Comparison of ENCODE assay signal across 21 mouse cellular contexts in the genomic region with DNA sequence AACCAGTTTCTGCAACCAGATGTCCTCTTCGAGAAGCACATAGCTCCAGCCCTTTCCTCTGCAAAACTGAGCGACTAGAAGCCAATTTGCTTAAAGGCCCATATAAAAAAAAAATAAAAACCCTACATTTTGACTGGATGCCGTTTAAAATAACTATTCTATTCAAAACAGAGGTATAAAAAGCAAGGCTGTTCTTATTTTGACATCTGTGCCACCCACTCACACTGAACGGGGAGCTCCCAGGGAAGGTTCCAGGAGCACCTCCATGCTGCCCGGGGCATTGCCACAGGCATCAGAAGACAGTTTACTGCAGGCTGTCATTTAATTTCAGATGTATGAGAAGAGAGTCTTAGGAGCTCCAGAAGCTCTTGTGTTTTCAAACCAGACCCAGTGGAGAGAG. TPM values are rescaled to one million over a fixed set of nuclear protein-coding genes. Genes with fewer than 3 reads are reported as not detected.
DNase-seq lines count a peak whose midpoint lies in the region; ATAC-seq and TF ChIP-seq lines count a peak whose summit lies in the region.
"Had no signal": no experiment of that assay in that cellular context is flagged by ENCODE, and none has a peak within 500 bp of the region (broad histone marks: within the 10 kb centered on the region; RNA-seq: fewer than 3 reads in every experiment).

No protein-coding gene starts in this region.

- DNase-seq in frontal cortex, postnatal 25 days (ENCODE audit: low spot score in 2 of 2) = no peak
- peak in 1 of 2 experiments; percentile 37 for DNase-seq in layer of hippocampus, adult 2 months (ENCODE audit: low spot score in 2 of 2)
- DNase-seq in layer of hippocampus, postnatal 10 days (ENCODE audit: low spot score in 2 of 2) = no peak
- peak; percentile 33 to 37 for DNase-seq in left cerebral cortex, adult 9 months (ENCODE audit: low spot score in 2 of 2)
- DNase-seq in left cerebral cortex, adult 18-20 months (ENCODE audit: low spot score in 2 of 2) = no peak
- DNase-seq in right cerebral cortex, postnatal 10 days (ENCODE audit: low spot score in 2 of 2) = peak; percentile 42 to 58
- DNase-seq in right cerebral cortex, postnatal 14 days = no peak
- DNase-seq: adrenal gland, postnatal 10 days; B cell, adult 2 months; cerebellum, adult 11-12 months; cerebellum, adult 9-10 months; cerebellum, postnatal 25 days; forebrain, postnatal 0 days; gastrocnemius, postnatal 14 days; heart, postnatal 36 days had no signal

- H3K4me3 ChIP-seq in layer of hippocampus, adult 2 months = no peak overlapping the region
- H3K4me3 ChIP-seq: embryonic facial prominence, embryonic 13.5 days; forebrain, embryonic 13.5 days; heart, embryonic 13.5 days; hindbrain, embryonic 15.5 days had no signal

- H3K27ac ChIP-seq in layer of hippocampus, adult 2 months = peak overlapping the region; percentile 71; the same call in 1 of the 2 replicates
- H3K27ac ChIP-seq: embryonic facial prominence, embryonic 13.5 days; forebrain, embryonic 13.5 days; heart, embryonic 13.5 days; hindbrain, embryonic 15.5 days had no signal

- TF ChIP-seq CTCF in layer of hippocampus, adult 2 months (conservative IDR thresholded peaks at IDR 0.05) = no peak

- peak; percentile 62 for ATAC-seq in frontal cortex, adult (ENCODE audit: low TSS enrichment)
- ATAC-seq: CD4-positive, CD25-positive, alpha-beta regulatory T cell, adult 4 months; forebrain, embryonic 13.5 days; forebrain, postnatal 0 days had no signal

RNA-seq across cellular contexts. Expression of a gene that starts 51.1 kb away (rescaled TPM):
- 10 to 100 TPM; 16.8 to 19.0 TPM for total RNA-seq in layer of hippocampus, adult 2 months (2021)
- total RNA-seq in layer of hippocampus, postnatal 10 days (2021) = 10 to 100 TPM; 19.0 to 19.6 TPM
- 10 to 100 TPM; 10.6 to 11.7 TPM for total RNA-seq in left cerebral cortex, adult 18-20 months (2021)

Comparison
In these comparisons a context has a peak if more than half of its experiments do, and no peak if none do; other contexts are left out.
1. DNase-seq: peak in left cerebral cortex, adult 9 months (2 of 2) and right cerebral cortex, postnatal 10 days (2 of 2); none in frontal cortex, postnatal 25 days (0 of 2), layer of hippocampus, postnatal 10 days (0 of 2), left cerebral cortex, adult 18-20 months (0 of 2) and right cerebral cortex, postnatal 14 days (single experiment).